Mouse (Mus musculus) G1E (cell line): ENCODE data around the gene Arpc5l.

ENCODE experiments used
- CTCF ChIP-seq: IDR thresholded peaks from 2 replicates; pipeline ENCODE4 v1.5.1; 2012; ENCODE audit warnings: low read depth, low read length, inconsistent platforms, mixed read lengths
- GATA1 ChIP-seq: IDR thresholded peaks from 2 replicates; pipeline ENCODE4 v1.6.1; 2012; ENCODE audit warnings: borderline replicate concordance, low read length, inconsistent platforms, mixed read lengths
- GATA2 ChIP-seq: IDR thresholded peaks from 2 replicates; pipeline ENCODE4 v1.6.1; 2012; ENCODE audit warnings: low read depth, low read length, inconsistent platforms, borderline replicate concordance
- POLR2AphosphoS5 ChIP-seq: IDR thresholded peaks from 2 replicates; pipeline ENCODE4 v1.6.1; 2012; ENCODE audit warnings: low read depth, low read length, inconsistent platforms; ENCODE audit not compliant: insufficient replicate concordance
- TAL1 ChIP-seq: conservative IDR thresholded peaks from 2 replicates; pipeline ENCODE4 v1.6.1; 2012; ENCODE audit warnings: low read depth, low read length, inconsistent platforms, mixed read lengths

GRCm38 (mm10) chr2:39003106-39003505 lies 2.0 kb upstream of the Arpc5l start:
- TF ChIP-seq CTCF, result no peak
- TF ChIP-seq GATA1, result no peak
- no peak for TF ChIP-seq TAL1
- no peak for TF ChIP-seq POLR2AphosphoS5
- TF ChIP-seq GATA2, result no peak
